Mouse (Mus musculus) MEL-GATA-1-ER (cell line): ENCODE results near the gene N4bp3.
A peak's percentile ranks its signal among the peaks of the same experiment; 100 is the strongest.
"Not testable (repeated sequence)": the region's sequence is repeated elsewhere in the genome, so short reads cannot be mapped to it uniquely, and the experiment has no call there.

Source experiments
- DNase-seq: peaks from one replicate; pipeline ENCODE4 v3.0.0-alpha.2; 2012; ENCODE audit warnings: low read depth; ENCODE audit errors: extremely low read depth

Gene N4bp3

DNA sequence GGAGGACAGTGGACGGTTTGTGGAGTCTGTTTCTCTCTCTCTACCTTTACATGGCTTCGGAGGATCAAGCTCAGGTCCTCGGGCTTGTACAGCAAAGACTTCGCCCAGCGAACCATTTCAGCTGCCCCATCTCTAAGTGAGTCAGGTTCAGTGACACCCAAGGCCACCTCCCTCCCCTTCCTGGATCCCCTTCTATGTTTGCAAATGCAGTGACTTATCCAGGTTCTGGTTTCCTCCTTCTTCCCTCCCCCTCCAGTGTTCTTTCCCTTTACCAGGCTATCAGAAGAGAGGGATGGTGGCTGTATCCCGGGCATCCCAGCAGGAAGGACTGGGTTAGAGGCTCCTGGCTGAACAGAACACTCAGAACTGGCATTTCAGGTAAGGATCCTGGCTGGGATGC lies 3.1 kb upstream of the N4bp3 start:
- DNase-seq: no peak

GRCm38 (mm10) chr11:51652889-51653418 lies 2.3 kb upstream of the N4bp3 start:
- no peak for DNase-seq

DNA sequence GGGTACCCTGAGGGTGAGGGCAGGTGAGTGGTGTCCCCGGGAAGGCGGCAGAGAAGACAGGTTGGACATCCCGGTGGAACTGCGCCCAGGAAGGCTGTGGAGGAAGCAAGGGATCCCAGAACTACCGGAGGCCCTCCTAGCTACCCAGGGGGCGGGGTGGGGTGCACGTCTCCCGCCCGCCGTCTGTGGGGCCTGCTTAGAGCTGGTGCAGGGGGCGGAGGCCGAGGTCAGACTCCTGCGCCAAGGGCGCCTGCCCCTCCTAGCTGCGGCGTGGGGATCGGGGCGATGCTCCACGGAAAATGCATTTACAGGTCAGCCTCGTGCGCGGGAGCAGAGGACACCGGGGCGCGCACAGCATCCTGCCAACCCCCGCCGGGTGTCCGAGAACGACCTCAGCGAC lies 381 bp downstream of the N4bp3 start:
- DNase-seq: no peak

- no peak for DNase-seq
These were observed 798 bp downstream of the N4bp3 start for GRCm38 (mm10) chr11:51649889-51650199.

GRCm38 (mm10) chr11:51649111-51649888 lies 1.3 kb downstream of the N4bp3 start:
- no peak for DNase-seq

GRCm38 (mm10) chr11:51648566-51648965 lies 2.1 kb downstream of the N4bp3 start:
- no peak for DNase-seq

DNA sequence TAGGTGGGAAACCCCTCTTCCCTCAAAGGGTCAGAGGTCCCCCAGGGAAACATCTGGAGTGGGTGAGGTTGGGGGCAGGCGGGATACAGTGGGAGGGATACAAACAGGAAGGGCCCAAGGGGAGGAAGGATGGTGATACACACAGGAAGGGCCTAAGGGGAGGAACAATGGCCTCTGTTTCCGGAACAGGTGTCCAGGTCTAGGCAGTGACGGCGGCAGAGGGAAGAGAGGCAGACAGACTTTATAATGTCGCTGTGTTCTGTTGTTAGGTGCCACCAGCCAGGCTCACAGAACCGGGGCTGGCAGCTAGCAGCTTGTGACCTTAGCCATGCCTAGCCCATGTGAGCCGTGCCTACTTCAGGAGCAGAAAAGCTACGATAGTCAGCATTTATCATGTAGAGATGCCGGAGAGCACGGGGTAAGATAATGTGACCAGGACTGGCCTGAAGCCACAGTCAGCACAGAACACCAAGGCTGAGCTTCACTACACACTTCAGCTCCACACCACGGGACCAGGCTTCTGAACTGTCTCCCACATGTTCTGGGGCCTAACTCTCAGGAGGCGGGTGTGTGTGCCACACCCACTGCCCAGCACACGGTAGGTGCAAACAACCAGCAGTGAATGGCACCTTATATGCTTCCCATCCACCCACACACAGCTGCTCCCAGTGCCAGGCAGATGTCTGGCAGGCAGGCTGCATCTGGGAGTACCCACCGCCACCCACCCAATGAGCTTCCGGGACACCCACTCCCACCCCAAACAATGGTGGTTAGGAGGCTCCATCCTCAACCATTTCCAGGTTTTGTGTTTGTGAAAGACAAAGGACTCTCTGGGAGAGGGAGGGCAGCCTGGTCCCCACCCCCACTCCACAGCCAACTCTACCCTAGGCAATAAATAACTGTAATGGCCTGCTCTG lies 3.6 kb downstream of the N4bp3 start:
- no peak for DNase-seq

DNA sequence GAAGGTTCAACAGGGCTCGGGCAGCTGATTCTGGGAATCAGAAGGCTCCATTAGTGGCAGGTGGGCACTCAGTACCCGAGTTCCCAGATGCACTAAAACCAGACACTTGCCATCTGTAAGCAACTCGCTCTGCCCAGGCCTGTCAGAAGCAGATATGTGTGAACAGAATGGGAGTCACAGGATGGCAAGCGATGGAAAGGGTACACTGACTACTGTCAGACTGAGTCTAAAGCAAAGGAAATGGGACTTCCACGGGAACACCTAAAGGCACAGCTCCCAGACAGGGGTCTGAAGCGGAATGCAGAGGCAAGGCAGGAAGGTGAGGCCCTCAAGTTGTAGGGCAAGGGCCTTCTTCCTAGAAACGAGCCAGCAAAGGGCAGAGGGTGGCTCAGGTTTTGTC lies 4.4 kb downstream of the N4bp3 start:
- DNase-seq: no peak

GRCm38 (mm10) chr11:51645293-51645692 lies 5.3 kb downstream of the N4bp3 start:
- no peak for DNase-seq

- DNase-seq: no peak
These were observed 6.4 kb downstream of the N4bp3 start for GRCm38 (mm10) chr11:51644217-51644616.

DNA sequence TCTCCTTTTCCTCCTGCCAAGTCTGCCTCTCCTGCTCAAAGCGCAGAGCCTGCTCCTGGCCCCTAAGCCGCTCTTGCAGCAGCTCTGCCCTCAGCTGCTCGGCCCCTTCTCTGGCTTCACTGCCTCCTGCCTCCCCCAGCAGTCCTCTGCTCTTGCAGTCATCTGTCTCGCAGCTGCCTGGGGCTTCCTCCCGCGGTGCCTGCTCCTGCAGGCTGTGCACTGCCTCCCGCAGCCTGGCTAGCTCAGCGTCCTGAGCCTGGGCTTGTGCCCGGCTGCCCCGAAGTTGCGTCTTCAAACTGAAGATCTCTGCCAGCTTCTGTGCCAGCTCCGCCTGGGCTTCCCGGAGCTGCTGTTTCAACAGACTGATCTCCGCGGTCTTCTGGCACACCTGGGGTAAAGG lies 6.9 kb downstream of the N4bp3 start:
- DNase-seq: no peak

DNA sequence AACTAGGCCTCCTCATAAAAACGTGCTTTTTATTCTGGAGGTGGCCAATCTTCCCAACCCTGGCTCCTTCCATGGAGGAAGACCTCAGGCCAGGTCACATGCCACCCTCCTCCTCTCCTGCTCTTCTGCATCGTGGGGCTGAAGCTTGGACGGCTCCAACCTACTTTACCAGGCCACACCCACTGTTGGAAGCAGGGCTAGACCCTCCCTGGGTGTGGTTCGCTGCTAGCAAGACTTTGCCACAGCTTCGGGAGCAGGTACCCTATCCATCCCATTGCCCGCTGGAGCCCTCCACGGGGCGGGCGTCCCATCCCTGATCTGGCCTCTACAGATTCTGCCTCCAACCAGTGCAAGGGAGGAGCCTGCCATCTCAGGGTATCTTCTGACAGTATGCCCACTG lies 7.4 kb downstream of the N4bp3 start:
- no peak for DNase-seq

GRCm38 (mm10) chr11:51640748-51641147 lies 9.9 kb downstream of the N4bp3 start:
- DNase-seq: no peak

DNA sequence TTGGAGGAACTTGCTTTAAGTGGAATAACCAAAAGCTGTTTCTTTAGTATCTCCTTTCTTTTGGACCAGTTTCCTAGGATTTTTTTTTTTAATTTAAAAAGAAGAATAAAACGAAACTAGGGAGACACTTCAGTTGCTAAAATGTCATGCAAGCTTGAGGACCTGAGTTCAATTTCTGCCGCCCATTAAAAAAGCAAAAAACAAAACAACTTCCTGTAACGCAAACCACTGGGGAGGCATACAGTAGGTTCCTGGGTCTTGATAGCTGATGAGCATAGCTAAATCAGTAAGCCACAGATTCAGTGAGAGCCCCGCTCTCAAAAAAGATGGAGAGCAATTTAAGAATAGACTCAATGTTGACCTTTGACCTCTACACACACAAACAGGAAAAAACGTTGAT lies 12.1 kb downstream of the N4bp3 start:
- DNase-seq: no peak

DNA sequence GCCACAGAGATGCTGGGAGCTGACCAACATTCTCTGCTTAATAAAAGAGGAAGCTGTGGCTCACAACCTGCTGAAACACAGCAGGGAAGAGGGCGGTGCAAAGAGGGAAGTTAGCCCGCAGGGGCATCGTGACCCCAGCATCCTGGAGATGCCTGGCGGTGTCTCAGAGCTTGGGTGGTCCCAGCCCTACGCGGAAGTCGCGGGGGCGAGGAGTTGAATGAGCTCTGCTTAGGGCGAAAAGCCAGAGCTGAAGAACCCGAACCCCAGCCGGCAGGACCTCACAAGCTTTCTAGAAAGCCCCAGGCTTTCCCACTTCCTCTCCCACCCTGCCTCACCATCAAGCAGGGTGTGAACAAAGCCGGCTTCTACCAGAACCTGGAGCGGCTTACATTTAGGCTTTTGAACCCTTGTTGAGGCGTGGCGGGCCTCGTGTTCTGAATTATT lies 12.6 kb downstream of the N4bp3 start:
- DNase-seq: peak; percentile 93

GRCm38 (mm10) chr11:51636323-51636684 lies 14.3 kb downstream of the N4bp3 start:
- DNase-seq: peak; percentile 76

- peak; percentile 69 for DNase-seq
These were observed 14.9 kb downstream of the N4bp3 start, which contains the start of gene Rmnd5b for GRCm38 (mm10) chr11:51635525-51636322. TSS of gene Rmnd5b (minus strand) at chr11:51635896.

DNA sequence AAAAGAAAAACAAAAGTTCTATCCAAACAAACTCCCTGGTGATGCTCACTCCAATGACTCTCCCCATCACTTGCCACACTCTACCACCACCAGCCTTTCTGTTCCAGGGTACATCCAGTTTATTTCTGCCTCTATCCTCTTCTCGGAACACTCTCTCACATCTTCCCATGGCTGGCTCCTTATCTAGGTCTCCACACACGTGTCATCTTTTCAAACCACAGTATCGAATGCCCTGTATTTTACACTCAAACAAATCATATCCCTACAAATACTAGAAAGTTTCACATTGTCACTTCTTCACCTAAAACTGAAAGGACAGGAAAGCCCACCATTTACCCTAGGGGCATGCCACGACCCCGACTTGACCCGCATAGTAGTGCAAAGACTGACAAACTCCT lies 15.5 kb downstream of the N4bp3 start:
- no peak for DNase-seq

DNA sequence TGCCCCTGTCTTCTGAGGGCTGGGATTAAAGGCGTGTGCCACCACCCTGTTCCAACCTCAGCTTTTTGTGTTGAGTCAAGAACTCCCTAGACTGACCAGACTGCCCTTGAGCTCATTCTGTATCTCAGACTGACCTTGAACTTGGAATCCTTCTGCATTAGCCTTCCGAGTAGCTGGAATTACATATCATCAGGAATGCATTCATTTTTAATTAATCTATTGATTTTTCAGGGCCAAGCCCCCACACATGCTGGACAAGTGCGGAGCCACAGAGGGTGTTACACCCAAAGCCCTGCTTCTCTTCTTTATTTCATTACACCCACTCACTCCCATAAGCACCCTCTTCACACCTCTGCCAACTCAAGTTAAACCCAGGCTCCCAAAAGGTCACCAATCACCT lies 16.9 kb downstream of the N4bp3 start:
- DNase-seq: no peak

GRCm38 (mm10) chr11:51633200-51633599 lies 17.4 kb downstream of the N4bp3 start:
- DNase-seq: not testable (repeated sequence)

- DNase-seq: no peak
These were observed 18.4 kb downstream of the N4bp3 start for GRCm38 (mm10) chr11:51632130-51632753.
